Mouse (Mus musculus): ENCODE measurements at regions not wholly inside any gene's neighbourhood (a gene's known extent, or its start where the extent isn't known, plus 50 kb on each side); places are given as distances from the start of the nearest gene placed in this dataset.

- peak; percentile 49 for TF ChIP-seq CTCF (IDR thresholded peaks at IDR 0.05)
- no peak for TF ChIP-seq EP300 (IDR thresholded peaks at IDR 0.05)
Measured at GRCm38 (mm10) chr3:113080704-113081103, 177.9 kb downstream of the Amy2a5 start.
